Mouse (Mus musculus): ENCODE data around the gene Abce1. TPM values are rescaled to one million over a fixed set of nuclear protein-coding genes. Genes with fewer than 3 reads are reported as not detected.
A peak's percentile ranks its signal among the peaks of the same experiment; 100 is the strongest.
"Not testable (repeated sequence)": the region's sequence is repeated elsewhere in the genome, so short reads cannot be mapped to it uniquely, and the experiment has no call there.

The Abce1 gene
- 10 to 100 TPM; 43.0 to 48.6 TPM for total RNA-seq (2021)
- long read RNA-seq, experiment 1, transcript Abce1-201 (18 exons, 3,793 nt): major isoform, 17 of 23 reads
- long read RNA-seq, experiment 1, partial matches to known transcripts: 4 of 23 reads
- long read RNA-seq, experiment 1, other reads (novel, unspliced or antisense): 2 of 23 reads
- long read RNA-seq, experiment 2, transcript Abce1-201 (18 exons, 3,793 nt): major isoform, 46 of 47 reads
- long read RNA-seq, experiment 2, partial matches to known transcripts: 1 of 47 reads
- long read RNA-seq, experiment 2, other reads (novel, unspliced or antisense): 0 of 47 reads

- DNase-seq: peak; percentile 99
- intact Hi-C loops (cut with DNase I; ENCODE audit: low total_unique reads): no loop called here
These were observed at the start of gene Abce1, which contains the start of gene Anapc10 for GRCm38 (mm10) chr8:79711064-79711961. Abce1 (minus strand) TSS chr8:79711740. Anapc10 (plus strand) TSS chr8:79711820.

DNA sequence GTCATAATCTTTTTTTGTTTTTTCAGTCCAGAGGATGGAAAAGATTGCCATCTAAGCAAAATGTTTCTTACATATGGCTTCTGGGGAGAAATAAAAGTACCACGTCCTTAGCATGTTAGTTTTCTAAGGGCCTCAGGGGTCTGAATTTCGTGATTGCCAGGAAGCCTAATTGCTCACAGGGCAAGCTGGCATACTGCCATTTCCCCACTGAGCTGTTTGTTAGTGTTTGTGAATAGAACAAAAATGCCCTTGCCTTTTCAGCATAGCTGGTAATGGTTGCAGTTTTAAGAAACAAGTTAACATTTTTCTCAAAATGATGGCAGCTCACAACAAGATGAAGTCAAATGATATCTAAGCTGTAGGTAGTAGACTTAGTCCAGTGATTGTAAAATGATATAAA is 38.8 kb upstream of the Abce1 start:
- intact Hi-C loops (cut with DNase I; ENCODE audit: low total_unique reads): no loop called here
- DNase-seq: no peak

- no peak for DNase-seq
- intact Hi-C loops (cut with DNase I; ENCODE audit: low total_unique reads): no loop called here
These were observed 37.1 kb upstream of the Abce1 start for GRCm38 (mm10) chr8:79748591-79748990.

DNA sequence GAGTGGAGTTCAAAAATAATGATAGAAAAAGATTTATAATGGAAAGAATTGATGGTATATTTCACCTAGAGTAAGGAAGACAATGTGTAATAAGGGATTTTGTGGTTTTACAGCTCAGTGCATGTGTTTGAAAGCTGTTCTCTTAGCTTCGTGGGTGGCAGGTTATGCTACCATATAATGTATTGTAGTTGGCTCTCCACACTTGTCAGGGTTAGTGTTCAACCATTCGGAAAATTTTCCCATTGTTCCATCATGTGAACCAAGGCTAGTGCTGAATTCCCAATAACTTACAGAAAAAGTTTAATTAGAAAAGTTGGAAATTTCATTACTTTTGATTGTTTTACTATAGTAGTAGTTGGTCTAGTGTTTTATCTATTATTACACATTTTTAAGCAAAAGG is 36.6 kb upstream of the Abce1 start:
- no peak for DNase-seq
- intact Hi-C loops (cut with DNase I; ENCODE audit: low total_unique reads): no loop called here

GRCm38 (mm10) chr8:79734304-79734703 is 22.8 kb upstream of the Abce1 start:
- peak; percentile 6 for DNase-seq
- intact Hi-C loops (cut with DNase I; ENCODE audit: low total_unique reads): loop anchor here (5.0 kb wide), 1 partner anchor 748 kb away; no protein-coding TSS in a partner anchor

- DNase-seq: no peak
- intact Hi-C loops (cut with DNase I; ENCODE audit: low total_unique reads): no loop called here
These were observed 16.4 kb upstream of the Abce1 start for GRCm38 (mm10) chr8:79727900-79728299.

DNA sequence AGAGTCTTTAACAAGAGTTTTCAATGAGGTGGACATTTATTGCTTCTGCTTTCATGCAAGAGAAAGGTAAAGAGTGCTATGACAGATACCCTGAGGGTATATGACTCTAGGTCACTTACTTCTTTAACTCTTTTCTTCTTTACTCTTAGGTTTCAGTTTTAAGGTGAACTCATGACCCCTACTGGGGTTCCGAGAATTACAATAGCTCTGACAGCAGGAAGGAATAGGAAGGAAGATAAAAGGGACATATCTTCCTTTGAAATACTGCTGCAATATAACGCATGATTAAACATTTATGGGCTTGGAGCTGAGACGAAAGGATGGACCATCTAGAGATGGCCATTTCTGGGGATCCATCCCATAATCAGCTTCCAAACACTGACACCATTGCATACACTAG is 13.0 kb upstream of the Abce1 start:
- no peak for DNase-seq
- intact Hi-C loops (cut with DNase I; ENCODE audit: low total_unique reads): no loop called here

- DNase-seq: no peak
- intact Hi-C loops (cut with DNase I; ENCODE audit: low total_unique reads): no loop called here
These were observed 11.8 kb upstream of the Abce1 start for GRCm38 (mm10) chr8:79723308-79723707.

- intact Hi-C loops (cut with DNase I; ENCODE audit: low total_unique reads): no loop called here
- no peak for DNase-seq
These were observed 10.0 kb upstream of the Abce1 start for GRCm38 (mm10) chr8:79721537-79721936.

DNA sequence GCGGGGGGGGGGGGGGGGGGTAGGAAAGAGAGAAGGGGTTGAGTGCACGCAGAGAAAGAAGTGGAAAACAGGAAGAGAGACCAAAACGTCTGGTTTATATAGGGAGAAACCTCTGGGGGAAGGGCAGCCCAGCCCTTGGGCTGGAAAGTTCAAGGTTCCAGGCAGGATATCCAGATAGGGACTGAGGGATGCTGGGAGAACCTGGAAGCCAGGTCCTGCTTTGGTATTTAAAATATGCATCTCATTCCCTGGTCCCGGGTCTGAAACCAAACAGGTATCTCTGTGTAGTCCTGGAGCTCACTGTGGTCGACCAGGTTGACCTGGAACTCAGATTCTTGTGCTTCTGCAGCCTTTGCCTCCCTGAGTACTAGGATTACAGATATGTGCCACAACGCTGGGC is 1.1 kb upstream of the Abce1 start:
- intact Hi-C loops (cut with DNase I; ENCODE audit: low total_unique reads): no loop called here
- DNase-seq: no peak

- intact Hi-C loops (cut with DNase I; ENCODE audit: low total_unique reads): loop anchor here (10.0 kb wide), 1 partner anchor 1008 kb away; no protein-coding TSS in a partner anchor
- no peak for DNase-seq
These were observed 4.9 kb downstream of the Abce1 start for GRCm38 (mm10) chr8:79706687-79707086.

DNA sequence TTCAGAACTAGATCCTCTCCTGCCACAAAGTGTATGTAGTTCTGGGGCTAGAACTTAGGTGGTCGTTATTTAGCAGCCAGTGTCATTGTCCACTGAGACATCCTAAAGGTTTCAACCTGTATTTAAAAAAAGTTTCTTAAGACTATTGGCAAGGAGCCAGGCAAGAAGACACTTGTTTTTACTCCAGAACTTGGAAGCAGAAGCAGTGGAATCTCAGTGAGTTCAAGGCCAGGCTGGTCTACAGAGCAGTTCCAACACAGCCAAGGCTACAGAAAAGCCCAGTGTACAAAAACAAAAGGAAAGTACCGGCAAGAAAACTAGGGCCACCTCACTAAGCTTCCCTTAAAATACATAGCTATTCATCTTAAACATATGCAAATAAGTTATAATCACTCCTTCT is 19.0 kb downstream of the Abce1 start:
- intact Hi-C loops (cut with DNase I; ENCODE audit: low total_unique reads): no loop called here
- DNase-seq: no peak

- DNase-seq; intact Hi-C loops (cut with DNase I; ENCODE audit: low total_unique reads): not testable (repeated sequence)
These were observed 25.6 kb downstream of the Abce1 start for GRCm38 (mm10) chr8:79685927-79686326.

DNA sequence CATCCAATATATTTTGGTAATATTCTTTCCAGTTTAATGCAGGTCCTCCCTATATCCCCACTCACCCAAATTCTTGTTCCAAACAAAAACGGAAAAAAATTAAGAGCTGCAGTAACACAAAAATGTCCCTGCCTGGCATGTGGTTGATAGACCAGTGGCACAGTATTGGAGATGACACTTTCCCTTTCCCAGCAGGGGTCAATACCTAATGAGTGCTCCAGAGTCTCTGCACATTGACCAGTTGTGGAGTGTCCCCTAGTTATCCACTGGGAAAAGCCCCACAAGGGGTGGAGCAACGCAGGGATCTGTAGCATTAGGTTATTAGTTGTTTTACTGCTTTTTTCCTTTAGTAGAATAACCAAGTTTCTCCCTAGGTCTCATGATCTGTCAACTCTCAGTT is 30.6 kb downstream of the Abce1 start:
- intact Hi-C loops (cut with DNase I; ENCODE audit: low total_unique reads): no loop called here
- DNase-seq: no peak

GRCm38 (mm10) chr8:79680555-79680954 is 31.0 kb downstream of the Abce1 start:
- peak; percentile 16 for DNase-seq
- intact Hi-C loops (cut with DNase I; ENCODE audit: low total_unique reads): no loop called here

DNA sequence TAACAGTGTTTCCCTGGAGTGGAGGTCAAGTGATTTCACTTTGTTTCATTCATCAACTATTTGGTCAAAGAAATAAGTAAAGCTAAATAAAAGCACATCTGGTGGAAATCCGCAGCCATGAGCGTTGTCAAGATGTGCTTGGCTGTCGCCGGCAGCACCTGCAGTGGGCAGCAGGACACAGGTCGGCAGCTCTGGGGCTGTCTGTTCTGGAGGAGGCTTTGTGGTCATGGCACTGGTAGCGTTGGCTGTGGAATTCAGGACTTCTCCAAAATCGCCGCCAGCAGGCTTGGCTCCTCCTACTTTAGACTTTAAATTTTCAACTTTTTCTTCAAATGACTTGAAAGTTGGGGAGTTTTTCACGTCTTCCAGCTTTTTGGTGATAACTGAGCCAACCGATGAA is 31.5 kb downstream of the Abce1 start:
- DNase-seq; intact Hi-C loops (cut with DNase I; ENCODE audit: low total_unique reads): not testable (repeated sequence)

GRCm38 (mm10) chr8:79679005-79679404 is 32.5 kb downstream of the Abce1 start:
- intact Hi-C loops (cut with DNase I; ENCODE audit: low total_unique reads): no loop called here

DNA sequence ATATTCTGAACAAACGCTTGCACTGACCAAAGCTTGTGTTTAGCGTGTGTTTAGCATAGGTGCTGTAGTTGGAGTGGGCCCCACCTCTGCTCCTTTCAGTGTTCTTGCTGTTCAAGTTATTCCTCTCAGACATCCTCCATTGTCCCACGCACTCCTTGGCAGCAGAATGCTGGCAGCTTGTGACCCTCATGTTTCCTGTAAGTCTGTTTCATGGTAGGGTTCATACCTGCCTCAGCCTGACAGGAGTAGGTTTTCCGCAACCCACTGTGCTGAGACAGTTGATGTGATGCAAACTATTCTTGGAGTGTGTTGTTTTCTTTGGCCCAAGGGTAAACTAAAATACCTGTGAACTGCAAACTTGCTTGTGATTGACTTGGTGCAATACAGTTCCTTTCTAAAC is 35.1 kb downstream of the Abce1 start:
- intact Hi-C loops (cut with DNase I; ENCODE audit: low total_unique reads): no loop called here
- no peak for DNase-seq

More at GRCm38 (mm10) chr8:79679005-79679404, 32.5 kb downstream of the Abce1 start:
- DNase-seq: no peak

DNA sequence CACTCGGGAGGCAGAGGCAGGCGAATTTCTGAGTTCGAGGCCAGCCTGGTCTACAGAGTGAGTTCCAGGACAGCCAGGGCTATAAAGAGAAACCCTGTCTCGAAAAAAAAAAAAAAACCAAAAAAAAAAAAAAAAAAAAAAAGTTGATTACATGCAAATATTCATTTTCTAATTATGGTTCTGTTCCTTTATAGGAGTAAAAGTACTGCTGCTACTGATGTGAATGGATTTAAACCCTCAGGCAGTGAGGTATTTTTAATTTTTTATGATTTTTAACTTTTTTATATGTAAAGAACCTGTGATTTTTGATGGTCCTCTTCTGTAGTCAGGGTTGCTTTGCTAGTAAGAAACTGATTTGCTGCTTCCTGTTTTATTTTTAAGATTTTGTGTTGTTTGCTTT is 52.8 kb downstream of the Abce1 start:
- intact Hi-C loops (cut with DNase I; ENCODE audit: low total_unique reads); DNase-seq: not testable (repeated sequence)

GRCm38 (mm10) chr8:79653736-79654135 is 57.8 kb downstream of the Abce1 start:
- no peak for DNase-seq
- intact Hi-C loops (cut with DNase I; ENCODE audit: low total_unique reads): no loop called here
